Mouse (Mus musculus) layer of hippocampus, adult 2 months (tissue): ENCODE measurements around the gene Arhgef39. TPM values are rescaled to one million over a fixed set of nuclear protein-coding genes. Genes with fewer than 3 reads are reported as not detected.

Experiments used
- DNase-seq, 2 experiments: peaks; one replicate each; pipeline ENCODE4 v3.0.0; 2022; ENCODE audit warnings: low spot score in 2 of 2
- H3K27ac ChIP-seq: fragments of 200-600 bp; 2 replicates; pipeline ENCODE4 v1.8.1; 2022
- H3K4me3 ChIP-seq: fragments of 200-600 bp; 2 replicates; pipeline ENCODE4 v1.8.1; 2022; ENCODE audit warnings: mild to moderate bottlenecking
- CTCF ChIP-seq: fragments of 200-600 bp; conservative IDR thresholded peaks from 2 replicates; pipeline ENCODE4 v1.8.1; 2022; ENCODE audit warnings: antibody characterized with exemption, mild to moderate bottlenecking, moderate library complexity
- long read RNA-seq, 2 experiments: library from polyadenylated mRNA; stranded (forward); transcript quantifications; one replicate each; pipeline ENCODE4 v2.0.0; 2021; ENCODE audit warnings: borderline mapping rate in 2 of 2
- total RNA-seq, 2 experiments: library from RNA; stranded (reverse); gene quantifications; 2 replicates each; pipeline ENCODE4 v1.2.3; 2021

The Arhgef39 gene
- 1 to 10 TPM in 1 of 2 experiments, under 1 TPM in 1; 0.64 to 1.0 TPM for total RNA-seq
- long read RNA-seq, experiment 1, result 0 reads
- long read RNA-seq, experiment 2, result 0 reads

GRCm38 (mm10) chr4:43499407-43500333, at the start of gene Arhgef39:
Arhgef39 (minus strand) TSS chr4:43499695.
- peak; percentile 67 to 70 for DNase-seq
- Histone ChIP-seq H3K27ac (peak within 1 kb of the TSS; percentile 37; the same call in 1 of the 2 replicates), H3K4me3 (peak within 1 kb of the TSS; percentile 64)
- TF ChIP-seq CTCF, result no peak

DNA sequence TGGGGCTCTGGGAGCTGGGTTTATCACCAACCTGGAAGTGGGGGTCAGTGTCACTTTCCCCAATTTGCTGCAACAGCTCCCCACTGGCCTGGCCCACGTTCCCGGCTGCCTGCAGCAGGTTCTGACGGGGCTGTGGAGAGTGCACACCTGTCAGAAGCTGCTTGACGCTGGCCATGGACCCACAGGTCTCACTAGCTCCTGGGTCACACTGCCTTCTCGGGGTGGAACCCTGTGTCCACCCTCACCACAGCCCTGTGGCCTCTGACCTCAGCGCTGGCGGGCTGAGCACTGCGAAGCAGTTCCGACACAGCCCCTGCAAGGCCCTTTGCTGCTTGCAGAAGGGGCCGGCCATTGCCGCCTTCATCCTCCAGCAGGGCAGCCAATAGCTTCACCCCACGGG, 49.6 kb upstream of the Arhgef39 start:
- Histone ChIP-seq H3K4me3 (no peak overlapping the region), H3K27ac (no peak overlapping the region)
- no peak for DNase-seq
- no peak for TF ChIP-seq CTCF

GRCm38 (mm10) chr4:43547160-43547559, 47.7 kb upstream of the Arhgef39 start:
- no peak for TF ChIP-seq CTCF
- no peak for DNase-seq
- H3K27ac ChIP-seq, result no peak overlapping the region
- H3K4me3 ChIP-seq, result no peak overlapping the region

GRCm38 (mm10) chr4:43546375-43547047, 47.0 kb upstream of the Arhgef39 start:
- Histone ChIP-seq H3K4me3 (no peak overlapping the region), H3K27ac (no peak overlapping the region)
- no peak for TF ChIP-seq CTCF
- no peak for DNase-seq

GRCm38 (mm10) chr4:43542044-43542443, 42.5 kb upstream of the Arhgef39 start:
- Histone ChIP-seq H3K27ac (no peak overlapping the region), H3K4me3 (no peak overlapping the region)
- no peak for DNase-seq
- TF ChIP-seq CTCF, result no peak

DNA sequence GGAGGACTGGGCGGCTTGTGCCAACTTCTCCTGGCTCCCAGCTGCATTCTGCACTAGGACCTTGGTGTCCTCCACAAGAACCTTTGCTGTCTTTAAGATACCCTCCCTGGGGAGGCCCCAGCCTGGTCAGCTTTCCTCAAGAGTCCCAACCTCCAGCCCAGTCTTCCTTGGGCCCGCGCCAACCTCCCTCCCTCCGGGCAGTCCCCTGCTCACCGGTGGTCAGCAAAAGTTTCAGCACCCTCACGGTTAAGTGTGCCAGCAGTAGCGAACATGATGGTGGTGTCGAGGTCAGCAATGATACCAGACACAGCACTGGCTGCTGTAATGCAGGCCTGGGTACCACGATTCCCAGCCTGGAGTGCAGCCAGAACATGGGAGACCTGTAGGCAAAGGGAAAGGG, 36.5 kb upstream of the Arhgef39 start:
- Histone ChIP-seq H3K27ac (no peak overlapping the region), H3K4me3 (no peak overlapping the region)
- TF ChIP-seq CTCF, result no peak

GRCm38 (mm10) chr4:43535628-43536027, 36.1 kb upstream of the Arhgef39 start:
- DNase-seq, result no peak
- Histone ChIP-seq H3K4me3 (no peak overlapping the region), H3K27ac (no peak overlapping the region)
- no peak for TF ChIP-seq CTCF

More for the DNA sequence above, 36.5 kb upstream of the Arhgef39 start:
- no peak for DNase-seq

GRCm38 (mm10) chr4:43533270-43533669, 33.8 kb upstream of the Arhgef39 start:
- no peak overlapping the region for H3K27ac ChIP-seq
- no peak overlapping the region for H3K4me3 ChIP-seq
- TF ChIP-seq CTCF, result no peak
- no peak for DNase-seq

GRCm38 (mm10) chr4:43530581-43530980, 31.1 kb upstream of the Arhgef39 start:
- peak; percentile 95 for TF ChIP-seq CTCF
- peak; percentile 69 to 72 for DNase-seq
- H3K4me3 ChIP-seq, result no peak overlapping the region
- H3K27ac ChIP-seq, result no peak overlapping the region

- TF ChIP-seq CTCF, result no peak
- Histone ChIP-seq H3K4me3 (no peak overlapping the region), H3K27ac (no peak overlapping the region)
- no peak for DNase-seq
Observed at GRCm38 (mm10) chr4:43530081-43530501, 30.6 kb upstream of the Arhgef39 start.

GRCm38 (mm10) chr4:43528487-43528886, 29.0 kb upstream of the Arhgef39 start:
- no peak for DNase-seq
- H3K4me3 ChIP-seq, result no peak overlapping the region
- no peak overlapping the region for H3K27ac ChIP-seq
- peak; percentile 48 for TF ChIP-seq CTCF

- Histone ChIP-seq H3K4me3 (no peak overlapping the region), H3K27ac (no peak overlapping the region)
- TF ChIP-seq CTCF, result peak; percentile 59
- no peak for DNase-seq
Observed at GRCm38 (mm10) chr4:43527880-43528279, 28.4 kb upstream of the Arhgef39 start.

DNA sequence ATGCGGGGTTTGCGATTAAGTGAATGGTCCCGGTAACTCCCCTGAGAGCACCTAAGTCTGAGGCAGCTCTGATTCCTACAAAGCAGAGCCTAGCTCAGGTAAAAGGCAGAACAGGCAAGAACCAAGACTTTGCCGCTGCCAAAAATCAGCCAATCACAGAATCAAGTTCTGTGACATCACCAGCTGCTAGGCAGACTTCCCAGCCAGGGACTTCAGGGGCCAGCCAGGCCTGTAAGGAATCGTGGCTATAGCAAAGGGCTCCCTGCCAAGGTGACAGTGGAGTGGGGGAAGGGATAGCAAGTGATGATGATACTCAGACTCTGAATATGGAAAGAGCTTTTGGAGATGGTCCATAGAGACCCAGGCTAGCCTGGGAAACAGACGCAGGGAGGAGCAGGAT, 20.5 kb upstream of the Arhgef39 start:
- no peak for TF ChIP-seq CTCF
- Histone ChIP-seq H3K27ac (no peak overlapping the region), H3K4me3 (no peak overlapping the region; the same call in 1 of the 2 replicates)
- DNase-seq, result peak; percentile 76 to 93
